Comparison of ENCODE assay signal across 18 mouse cellular contexts in genomic region chr12:99904537-99904936, GRCm38 (mm10). TPM values are rescaled to one million over a fixed set of nuclear protein-coding genes. Genes with fewer than 3 reads are reported as not detected.
DNase-seq lines count a peak whose midpoint lies in the region.
"Had no signal": no experiment of that assay in that cellular context is flagged by ENCODE, and none has a peak within 500 bp of the region (broad histone marks: within the 10 kb centered on the region; RNA-seq: fewer than 3 reads in every experiment).

No protein-coding gene starts in this region.

- peak; percentile 31 to 32 for DNase-seq in frontal cortex, postnatal 36 days (ENCODE audit: low spot score in 2 of 2)
- no peak for DNase-seq in frontal cortex, postnatal 10 days (ENCODE audit: low spot score in 2 of 2)
- peak; percentile 29 to 48 for DNase-seq in left cerebral cortex, adult 18-20 months (ENCODE audit: low spot score in 2 of 2)
- DNase-seq in left cerebral cortex, postnatal 4 days: no peak
- DNase-seq in right cerebral cortex, adult 2 months (ENCODE audit: low spot score in 2 of 2): peak; percentile 34 to 39
- DNase-seq in right cerebral cortex, postnatal 14 days: no peak
- DNase-seq in cerebellum, adult 9-11 months: no peak
- DNase-seq: adrenal gland, adult 2 months; adrenal gland, postnatal 10 days; adrenal gland, postnatal 25 days; cerebellum, adult 11-12 months; cerebellum, adult 2 months; cerebellum, adult 9-10 months; cerebellum, postnatal 14 days; cerebellum, postnatal 36 days; embryo, embryonic 11 days had no signal

- intact Hi-C loops in left cerebral cortex, postnatal 4 days (cut with DNase I): no loop called here

RNA-seq across cellular contexts. Expression of gene Tdp1, which starts 20.2 kb away (rescaled TPM):
- total RNA-seq in left cerebral cortex, adult 18-20 months (2021): 10 to 100 TPM; 22.6 to 23.6 TPM
- 10 to 100 TPM; 42.9 to 45.8 TPM for total RNA-seq in left cerebral cortex, postnatal 4 days (2021)

RNA-seq across cellular contexts. Expression of gene Efcab11, which starts 20.3 kb away (rescaled TPM):
- under 1 TPM; 0.26 to 0.42 TPM for total RNA-seq in left cerebral cortex, adult 18-20 months (2021)
- 1 to 10 TPM; 1.2 to 1.9 TPM for total RNA-seq in left cerebral cortex, postnatal 4 days (2021)

RNA-seq across cellular contexts. Expression of gene Kcnk13, which starts 59.8 kb away (rescaled TPM):
- total RNA-seq in left cerebral cortex, adult 18-20 months (2021): 10 to 100 TPM in 1 of 2 experiments, 1 to 10 TPM in 1; 8.3 to 10.4 TPM
- 1 to 10 TPM; 1.5 to 2.0 TPM for total RNA-seq in left cerebral cortex, postnatal 4 days (2021)
- total RNA-seq: common myeloid progenitor, adult 5-6 weeks; MEL had no signal

Comparison
In these comparisons a context has a peak if more than half of its experiments do, and no peak if none do; other contexts are left out.
1. DNase-seq: peak in frontal cortex, postnatal 36 days (2 of 2), left cerebral cortex, adult 18-20 months (2 of 2) and right cerebral cortex, adult 2 months (2 of 2); none in frontal cortex, postnatal 10 days (0 of 2), left cerebral cortex, postnatal 4 days (single experiment), right cerebral cortex, postnatal 14 days (single experiment) and cerebellum, adult 9-11 months (single experiment).